Mouse (Mus musculus) kidney, adult 11 months (tissue): Measurements from ENCODE around the gene Dguok.

Experiments used
- DNase-seq: peaks from one replicate; pipeline ENCODE4 v3.0.0; 2022

Gene Dguok

DNA sequence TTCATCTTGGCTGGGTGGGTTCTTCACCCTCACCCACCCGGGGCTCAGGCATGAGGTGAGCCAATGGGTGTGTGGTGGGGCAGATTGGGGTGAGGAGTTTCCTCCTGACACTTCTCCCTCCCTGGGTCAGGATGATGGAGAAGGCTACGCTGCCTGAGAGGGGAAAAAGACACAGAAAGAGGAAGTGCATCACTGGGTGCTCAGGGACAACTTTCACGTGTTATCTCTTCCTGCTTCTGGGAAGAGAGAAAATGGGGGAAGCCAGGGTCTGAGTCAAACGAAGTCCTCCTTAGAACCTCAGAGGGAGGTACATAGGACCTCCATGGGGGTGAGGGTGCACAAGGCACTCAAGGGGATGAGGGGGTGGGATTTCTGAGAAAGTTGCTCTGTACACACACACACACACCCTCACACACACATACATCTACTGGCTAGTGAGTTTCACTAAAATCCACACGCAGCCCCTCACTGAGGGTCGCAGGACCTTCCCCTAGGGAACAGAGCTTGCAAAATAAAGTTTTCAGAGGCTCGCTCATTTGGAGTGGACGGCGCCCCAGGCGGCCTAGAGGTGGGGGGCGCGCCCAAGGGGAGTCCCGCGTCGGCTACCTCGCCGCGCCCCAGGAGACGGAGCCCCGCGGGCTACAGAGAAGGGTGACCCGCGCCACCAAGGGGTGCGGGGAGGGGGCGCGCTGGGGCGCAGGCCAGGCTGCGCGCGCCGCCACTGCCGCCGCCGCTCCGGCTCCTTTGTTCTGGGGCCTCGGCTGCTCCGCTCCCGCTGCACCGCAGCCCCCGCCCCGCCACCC, 51.2 kb downstream of the Dguok start:
- no peak for DNase-seq

DNA sequence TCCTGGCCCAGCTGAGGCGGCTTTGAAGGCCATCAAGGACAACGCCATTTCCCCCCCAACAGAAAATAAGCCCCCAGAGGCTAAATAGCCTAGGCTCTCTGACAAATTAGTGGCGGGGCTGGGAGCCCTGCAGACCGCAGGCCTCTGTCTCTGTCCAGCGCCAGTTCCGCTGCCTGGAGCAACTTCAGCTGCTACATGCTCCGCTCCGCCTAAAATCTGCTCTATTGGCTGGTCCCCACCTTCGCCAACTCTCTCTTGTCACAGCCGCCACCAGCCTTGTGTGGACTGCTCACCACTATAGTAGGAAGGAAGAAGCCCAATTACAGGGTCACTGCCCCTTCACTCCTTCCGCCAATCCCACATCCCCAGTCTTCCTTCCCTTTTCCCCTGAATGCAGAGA, 53.1 kb downstream of the Dguok start:
- DNase-seq = no peak

DNA sequence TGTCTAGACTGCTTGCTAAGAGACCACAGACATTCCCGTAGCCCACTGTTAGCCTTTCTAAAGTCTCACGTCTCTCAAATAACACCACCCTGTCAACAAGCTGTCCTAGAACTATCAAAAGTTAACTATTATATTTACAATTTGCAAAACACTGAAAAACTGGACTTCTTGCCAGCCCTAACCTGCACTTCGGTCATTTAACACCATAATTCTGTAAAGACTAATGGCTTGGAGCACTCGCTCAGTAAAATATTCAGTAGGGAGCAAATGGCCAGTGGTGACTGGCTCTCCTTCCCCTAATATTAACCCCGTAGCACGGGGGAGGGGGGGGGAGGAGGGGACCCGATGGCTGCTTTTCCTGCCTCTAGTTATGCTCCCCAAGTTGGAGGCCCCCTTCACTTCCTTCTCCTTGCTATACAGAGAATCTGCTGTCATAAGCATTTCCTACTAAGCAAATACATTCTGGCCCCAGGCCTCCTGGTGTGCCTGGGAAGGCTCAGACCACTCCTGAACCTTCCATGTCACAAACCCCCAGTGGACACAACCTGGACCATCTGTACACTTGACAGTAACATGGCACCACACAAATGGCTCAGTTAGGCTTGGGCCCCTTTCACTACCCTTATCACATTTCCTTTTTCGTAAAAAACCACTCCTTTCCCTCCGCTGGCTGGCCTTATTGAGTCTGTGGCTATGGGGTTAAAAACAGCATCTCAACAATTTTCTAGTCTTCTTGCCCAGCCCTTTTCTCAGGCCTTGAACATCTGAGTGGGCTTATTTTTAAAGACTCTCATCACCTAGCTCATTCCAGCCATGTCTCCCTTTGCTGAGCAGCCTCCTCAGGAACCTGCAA, 56.1 kb downstream of the Dguok start:
- DNase-seq = no peak

DNA sequence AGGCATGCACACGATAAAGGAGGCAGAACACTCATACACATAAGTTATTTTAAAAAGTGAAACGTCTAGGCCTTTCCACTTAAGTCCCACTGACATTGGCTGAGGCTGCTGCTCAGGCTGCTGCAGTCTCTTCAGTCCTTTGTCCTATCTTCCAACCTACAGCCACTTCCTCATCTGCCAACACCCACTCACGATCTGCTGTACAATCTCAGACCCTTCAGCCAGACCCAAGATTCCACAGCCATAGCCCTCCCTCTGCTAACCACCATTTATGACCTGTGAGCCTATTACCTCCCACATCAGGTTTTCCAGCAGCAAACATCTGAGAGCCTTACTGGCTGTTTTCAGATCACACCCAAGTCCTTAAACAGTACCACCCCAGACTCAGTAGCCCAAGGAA, 57.3 kb downstream of the Dguok start:
- no peak for DNase-seq

DNA sequence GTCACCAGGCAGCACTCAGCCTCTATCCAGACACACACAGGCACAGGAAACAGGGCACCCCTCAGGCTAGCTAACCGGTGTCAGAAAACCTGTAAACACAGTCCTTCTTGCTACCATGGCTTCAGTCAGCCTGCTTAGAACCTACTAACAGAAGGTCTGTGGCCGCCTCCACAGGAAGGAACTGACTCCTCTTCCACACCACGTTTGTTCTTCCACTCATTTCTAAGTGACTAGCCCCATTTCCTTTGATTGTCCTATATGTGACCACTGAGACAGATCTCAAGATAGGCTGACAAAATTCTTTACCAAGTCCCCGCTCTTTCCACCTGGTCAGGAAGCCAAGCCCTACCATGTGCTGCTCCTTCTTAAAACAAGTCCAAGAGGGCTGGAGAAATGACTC, 57.9 kb downstream of the Dguok start:
- no peak for DNase-seq

DNA sequence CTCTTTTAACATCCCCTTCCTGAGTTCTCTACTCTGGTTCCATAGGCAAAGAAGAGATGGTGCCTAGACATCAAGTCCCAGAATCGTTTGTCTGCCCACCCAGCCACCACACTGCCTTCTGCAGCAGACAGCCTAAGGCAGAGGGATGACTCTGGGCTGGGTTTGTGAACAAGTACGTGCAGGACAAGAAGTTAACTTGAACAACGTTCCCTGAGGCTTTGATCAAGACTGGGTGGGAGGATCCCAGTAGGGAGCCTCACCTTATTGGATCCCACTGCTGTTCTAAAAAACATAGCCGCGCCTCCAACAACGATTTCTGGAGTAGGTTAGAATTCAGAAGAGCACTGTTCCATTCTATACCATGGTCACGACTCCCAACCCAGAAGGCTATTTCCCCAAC, 59.7 kb downstream of the Dguok start:
- no peak for DNase-seq

DNA sequence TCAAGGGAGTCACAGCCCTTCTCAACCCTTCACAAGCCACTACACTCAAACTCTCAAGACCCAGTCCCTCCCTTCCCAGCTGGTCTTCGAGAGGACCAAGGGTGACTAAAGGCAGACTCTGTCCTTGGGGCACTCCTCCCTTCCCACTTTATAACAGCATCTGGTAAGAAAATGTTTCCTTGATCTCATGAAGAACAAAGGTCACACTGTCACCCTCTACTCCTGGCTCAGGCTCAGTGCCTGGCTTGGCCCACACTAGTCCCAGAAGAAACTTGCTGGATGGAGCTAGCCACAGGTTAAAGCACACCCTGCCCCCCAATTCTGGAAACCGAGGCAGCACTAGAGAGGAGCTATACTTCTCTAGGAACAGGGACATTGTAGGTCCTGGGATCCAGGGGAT, 61.0 kb downstream of the Dguok start:
- peak; percentile 59 for DNase-seq

DNA sequence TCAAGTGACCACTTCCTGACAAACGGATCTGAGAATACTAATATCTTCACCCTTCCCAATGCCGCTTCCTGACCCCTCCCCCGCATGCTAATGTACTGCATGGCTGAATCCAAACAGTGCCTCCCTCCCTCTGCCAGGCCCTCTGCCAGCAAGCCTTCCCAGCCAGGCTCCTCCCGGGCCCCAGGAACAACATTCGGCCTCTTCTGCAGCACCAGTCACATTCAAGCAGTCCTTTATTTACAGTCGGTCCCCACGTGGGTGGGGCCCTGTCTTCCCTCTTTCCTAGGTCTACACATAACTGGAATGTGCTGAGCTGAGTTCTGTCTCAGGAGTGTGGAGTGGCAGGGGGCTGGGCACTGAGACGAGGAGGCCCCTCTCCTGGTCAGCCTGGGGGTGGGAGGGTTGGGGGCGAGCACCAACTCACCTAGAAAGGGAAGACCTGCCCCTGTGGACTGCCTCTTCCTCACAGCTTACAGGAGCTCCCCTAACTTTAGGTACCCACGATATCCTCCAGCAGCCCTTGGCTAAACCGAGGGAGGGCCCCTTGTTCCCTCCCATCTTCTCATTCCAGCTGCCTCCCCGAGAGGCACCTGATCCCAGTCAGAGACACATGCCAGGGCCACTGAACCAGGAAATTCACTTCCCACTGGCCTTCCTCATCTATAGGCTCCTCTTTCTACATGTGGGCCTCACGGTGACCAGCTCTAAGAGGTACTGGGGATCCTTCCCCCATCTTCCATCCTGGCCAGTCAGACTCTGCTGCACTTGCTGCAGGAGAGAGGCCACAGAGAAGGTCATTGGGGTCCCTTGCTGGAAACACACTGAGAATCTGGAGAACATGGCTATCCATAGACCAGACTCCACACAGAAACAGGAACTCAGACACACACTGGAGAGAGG, 63.1 kb downstream of the Dguok start:
- peak; percentile 96 for DNase-seq

DNA sequence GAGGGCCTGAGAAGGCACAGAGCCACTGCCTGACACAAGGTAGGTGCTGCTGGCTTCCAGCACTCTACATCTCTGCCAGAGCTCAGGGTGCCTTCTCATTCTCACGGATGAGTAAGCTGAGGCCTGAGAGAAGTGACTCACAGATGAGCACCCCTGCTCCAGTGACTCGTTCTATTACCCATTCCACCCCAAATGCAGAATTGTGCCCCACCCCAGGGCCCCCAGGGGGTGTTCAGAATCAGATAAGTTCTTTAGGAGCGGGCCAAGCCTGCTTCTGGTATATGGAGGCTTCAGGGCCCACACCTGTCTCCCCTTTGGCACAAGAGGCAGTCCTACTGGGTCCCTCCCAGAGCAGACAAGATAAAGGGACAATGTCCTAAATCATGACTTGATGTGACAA, 64.1 kb downstream of the Dguok start:
- no peak for DNase-seq

DNA sequence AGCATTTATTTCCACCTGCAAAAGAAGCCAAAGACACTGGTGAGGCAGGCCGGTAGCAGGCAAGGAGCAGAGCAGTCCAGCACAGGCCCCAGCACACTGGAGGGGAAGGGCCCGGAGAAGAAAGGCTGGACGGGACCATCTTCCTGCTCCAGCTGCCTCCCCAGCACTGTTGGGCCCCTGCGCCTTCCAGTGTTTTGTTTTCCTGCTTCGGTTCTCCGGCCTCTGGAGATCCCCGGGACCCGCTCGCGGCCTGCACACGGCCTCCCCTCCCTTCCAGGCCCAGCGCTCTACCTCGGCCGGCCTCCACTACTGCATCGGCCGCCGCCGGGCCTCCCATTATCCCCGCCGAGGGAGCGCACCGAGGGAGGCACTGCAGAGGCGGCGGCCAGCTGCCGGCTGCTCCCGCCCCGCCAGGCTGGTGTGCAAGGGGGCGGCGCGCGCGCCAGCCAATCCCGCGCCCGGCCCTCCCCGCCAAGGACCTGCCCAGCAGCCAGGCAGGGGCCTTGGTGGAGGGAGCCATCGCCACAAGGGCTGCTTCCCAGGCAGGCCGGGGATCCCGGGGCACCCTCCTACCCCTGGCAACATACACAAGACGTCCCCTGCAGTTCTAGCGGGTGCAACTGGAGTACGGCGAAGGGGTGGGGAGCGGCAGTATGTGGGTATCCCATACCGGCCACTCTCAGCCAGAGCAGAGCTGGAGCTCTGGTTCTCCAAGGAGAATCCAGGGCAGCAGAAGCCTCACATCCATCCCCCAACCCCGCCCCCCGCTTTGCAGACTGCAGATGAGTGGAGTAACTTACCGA, 65.3 kb downstream of the Dguok start:
- peak; percentile 91 for DNase-seq

DNA sequence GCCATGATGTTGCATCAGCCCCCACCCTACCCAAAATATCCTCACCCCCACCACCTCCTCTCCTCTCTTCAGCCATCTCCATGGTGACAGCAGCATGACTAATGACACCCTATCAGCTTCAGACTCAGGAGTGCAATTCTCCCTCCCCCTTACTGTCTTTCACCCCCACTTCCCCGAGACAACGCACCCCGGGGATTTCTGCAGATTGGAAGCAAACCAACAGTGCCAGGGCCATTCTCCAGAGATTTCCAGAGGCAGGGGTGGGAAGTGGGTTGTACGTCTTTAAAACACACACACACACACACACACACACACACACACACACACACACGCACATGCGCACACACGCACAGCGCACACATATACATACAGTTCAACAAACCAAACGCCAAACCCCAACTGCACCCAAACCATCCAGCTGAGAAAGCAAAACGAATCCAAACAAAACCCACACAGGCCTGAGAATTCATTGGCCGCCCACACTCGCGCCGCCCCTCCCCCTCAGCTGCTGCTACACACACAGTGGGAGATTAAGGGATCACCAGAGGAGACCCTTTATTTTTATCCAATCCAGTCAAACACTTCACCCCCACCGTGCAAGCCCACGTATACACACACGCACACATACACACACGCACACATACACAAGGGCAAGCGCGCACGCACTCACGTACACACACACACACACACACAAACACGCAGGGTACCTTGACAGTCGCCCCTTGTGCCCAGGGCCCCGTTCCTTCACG, 66.1 kb downstream of the Dguok start:
- DNase-seq = no peak

DNA sequence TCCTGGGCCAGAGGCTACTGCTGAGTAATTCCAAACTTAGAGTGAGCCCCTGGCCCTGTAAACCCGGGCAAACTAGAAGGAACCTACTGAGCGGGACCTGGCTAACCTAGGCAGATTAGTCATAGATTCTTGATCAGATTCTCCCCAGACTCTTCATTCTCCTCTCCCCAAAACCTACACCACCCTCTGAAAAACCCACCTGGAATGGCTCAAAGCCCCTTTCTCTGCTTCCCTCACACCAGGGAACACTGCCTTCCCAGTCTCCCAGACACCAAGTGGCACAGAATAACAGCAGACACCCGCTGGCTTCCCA, 66.6 kb downstream of the Dguok start:
- DNase-seq = no peak

DNA sequence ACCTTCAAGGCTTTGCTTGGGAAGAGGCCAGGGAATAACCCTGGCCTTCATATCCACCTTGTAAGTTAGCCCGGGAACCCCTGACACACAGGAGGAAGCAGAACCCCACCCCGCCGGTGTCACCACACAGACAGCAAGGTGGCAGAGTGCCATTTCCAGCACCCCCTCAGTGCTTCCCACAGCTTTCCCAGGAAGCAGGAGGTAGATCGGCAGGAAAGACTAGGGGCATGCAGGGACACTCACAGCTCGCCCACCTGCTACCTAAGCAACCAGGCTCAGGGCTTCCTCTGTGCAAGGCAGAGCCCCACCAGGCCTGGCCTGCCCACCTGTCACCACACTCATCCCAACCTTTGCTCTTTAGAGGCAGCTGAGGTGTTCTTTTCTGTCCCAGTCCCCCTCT, 67.0 kb downstream of the Dguok start:
- DNase-seq = no peak

DNA sequence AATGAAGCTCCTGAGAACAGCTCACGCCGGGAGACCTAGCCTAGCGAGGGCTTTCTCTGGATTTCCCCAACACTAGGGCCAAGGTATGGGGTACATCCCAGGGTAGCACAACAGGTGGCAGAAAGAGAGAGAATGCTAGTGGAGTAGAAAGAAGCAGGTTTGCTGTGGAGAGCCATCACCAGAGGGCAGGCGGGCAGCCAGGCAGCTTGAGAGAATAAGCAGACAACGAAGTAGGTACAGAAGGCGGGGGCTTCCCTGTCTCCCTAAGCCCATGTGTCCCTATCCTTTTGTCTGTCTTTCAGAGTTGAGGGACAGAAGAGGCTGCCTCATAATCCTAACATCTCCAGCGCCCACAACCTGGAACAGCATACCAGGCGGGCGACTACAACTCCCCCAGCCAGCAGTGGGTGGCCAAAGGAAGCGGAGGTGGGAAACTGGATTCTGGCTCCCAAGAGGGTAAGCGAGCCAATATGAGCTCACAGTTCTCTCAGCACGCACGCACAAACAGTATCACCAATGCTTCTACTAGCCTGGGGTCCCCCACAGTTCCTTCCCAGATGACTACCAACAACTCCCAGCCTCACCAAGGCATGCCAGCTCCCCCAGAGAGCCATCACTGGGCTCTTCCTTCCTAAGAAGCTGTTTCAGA, 67.5 kb downstream of the Dguok start:
- no peak for DNase-seq

DNA sequence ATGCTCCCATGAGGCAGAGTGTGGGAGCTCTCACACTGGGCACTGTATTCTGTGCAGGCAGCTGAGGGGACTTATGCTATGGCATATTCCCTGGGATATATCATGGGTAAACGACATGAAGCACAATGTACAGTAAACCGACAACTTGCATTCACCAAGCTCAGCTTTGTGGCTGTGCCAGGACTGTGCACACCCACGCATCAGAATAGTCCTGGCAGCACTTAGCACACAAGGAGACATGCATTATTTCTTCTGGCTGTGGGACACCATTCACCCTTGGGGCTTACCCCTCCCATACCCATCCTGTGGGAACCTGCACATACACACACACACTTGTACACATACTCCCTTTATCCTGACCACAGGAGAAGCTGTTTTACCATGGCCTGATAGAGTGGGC, 68.2 kb downstream of the Dguok start:
- no peak for DNase-seq

DNA sequence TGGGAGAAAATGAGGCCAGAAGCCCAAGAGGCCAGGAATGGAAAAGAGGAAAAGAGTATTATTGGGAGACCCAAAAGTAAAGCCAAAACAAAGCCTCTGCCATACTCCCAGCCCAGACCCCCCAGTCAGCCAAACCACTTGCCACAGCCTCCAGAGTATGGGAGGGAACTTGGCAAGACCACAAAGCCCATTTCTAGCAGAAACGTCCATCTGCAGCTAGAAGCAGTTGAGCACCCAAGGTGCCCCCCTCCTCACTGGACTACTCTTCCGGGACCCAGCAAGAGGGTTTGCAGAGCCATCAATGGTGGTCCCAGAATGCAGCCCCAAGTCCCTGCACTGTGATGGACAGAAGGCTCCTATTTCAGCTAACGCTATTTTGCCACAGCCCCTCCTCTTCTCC, 69.0 kb downstream of the Dguok start:
- DNase-seq = no peak

DNA sequence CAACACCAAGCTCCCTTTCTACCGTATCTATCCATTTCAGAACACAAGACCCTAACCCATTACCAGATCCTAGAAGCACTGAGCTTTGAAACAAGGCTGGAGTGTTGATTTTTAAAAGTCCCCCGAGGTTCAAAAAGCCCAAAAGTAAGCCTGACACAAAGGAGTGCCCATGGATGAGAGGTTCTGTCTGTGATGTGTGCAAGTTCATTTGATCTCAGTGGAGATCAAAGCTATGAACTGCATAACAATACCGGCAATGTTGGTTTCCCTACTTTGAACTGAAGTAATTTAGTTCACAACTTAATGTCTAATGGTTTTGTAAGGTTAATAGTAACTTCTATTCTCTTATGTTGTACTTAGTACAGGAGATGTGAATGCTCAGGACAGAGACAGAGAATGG, 69.5 kb downstream of the Dguok start:
- no peak for DNase-seq

DNA sequence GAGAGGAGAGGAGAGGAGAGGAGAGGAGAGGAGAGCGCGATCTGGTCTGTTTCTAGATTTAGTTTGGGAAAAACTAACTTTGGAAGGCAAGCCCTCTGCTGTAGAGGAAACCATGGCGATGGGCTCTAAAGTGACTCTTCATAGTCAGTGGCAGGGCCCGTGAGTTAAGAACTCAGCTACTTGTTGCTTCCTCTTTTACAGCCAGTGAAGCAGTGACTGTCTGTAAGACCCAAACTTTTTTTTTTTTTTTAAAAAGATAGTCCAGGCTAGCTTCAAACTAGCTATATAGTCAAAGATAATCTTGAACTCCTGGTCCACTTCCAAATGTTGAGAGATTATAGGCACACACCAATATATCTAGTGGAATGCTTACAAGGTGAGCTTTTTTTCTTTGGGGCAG, 70.2 kb downstream of the Dguok start:
- no peak for DNase-seq

DNA sequence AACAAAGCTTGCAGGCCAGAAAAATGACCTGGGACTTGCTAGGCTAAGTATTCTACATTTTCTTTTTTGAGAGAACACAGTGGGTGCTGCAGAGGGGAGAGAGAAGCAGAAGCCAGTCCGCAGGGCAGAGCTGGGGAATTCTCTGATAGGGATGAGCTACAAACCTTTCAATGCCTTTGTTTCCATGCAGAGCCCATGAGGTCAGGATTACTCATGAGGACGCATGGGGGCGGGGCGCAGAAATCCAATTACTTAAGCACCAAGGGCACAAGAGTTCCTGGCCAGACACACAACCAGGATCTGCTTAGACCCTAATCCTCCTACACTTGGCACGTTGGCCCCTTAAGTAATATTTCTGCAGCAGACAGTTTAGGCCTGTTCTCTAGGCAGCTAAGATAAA, 71.6 kb downstream of the Dguok start:
- no peak for DNase-seq

DNA sequence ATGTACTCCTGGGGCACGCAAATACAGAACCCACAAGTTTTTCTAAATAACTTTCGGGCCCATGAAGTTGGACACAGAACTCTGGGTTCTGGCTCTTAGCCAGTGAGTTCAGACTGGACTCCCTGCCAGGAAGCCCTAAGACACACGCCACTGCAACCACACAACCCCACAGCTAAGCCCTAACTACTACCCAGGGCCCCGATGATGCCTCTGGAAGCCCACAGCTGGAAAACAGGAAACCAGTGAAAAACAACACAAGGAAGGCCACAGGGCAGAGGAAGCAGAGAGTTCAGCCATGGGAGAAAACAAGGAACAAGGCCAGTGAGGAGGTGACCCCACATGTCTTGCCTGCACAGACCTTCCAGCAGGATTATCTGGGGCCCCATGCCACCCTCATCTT, 73.2 kb downstream of the Dguok start:
- no peak for DNase-seq

DNA sequence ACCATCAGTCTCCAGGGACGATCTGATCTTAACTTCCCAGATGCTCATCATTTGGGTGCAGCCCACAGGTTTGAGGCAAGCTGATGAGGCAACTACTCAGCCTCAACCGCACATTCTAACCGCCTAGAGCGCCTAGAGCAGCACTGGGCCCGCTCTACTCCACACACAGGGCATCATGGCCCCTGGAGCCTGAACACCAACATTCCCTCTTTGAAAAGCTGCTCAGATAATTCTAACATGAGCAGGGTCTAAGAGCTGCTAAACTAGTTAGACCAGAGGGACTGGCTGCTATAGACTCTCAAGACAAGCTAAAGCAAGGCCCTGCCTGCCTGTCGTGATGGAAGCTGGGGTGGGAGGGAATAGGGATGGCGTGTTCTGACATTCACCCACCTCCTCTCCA, 73.8 kb downstream of the Dguok start:
- DNase-seq = no peak
